Mouse (Mus musculus) midbrain, postnatal 0 days (tissue): ENCODE results near the gene Ren1. TPM values are rescaled to one million over a fixed set of nuclear protein-coding genes. Genes with fewer than 3 reads are reported as not detected.

Experiments used
- ATAC-seq: fragments of 200-750 bp; cut with Nextera tagmentation; 2 replicates; pipeline ENCODE4 v1.8.0; 2017; ENCODE audit warnings: moderate number of reproducible peaks, mild to moderate bottlenecking, moderate TSS enrichment, moderate library complexity; ENCODE audit not compliant: low FRiP score
- DNase-seq: peaks from one replicate; pipeline ENCODE4 v3.0.0-alpha.2; 2015; ENCODE audit warnings: low spot score
- H3K27ac ChIP-seq: fragments of 300-500 bp; sonication (generic); 2 replicates; pipeline ENCODE4 v1.5.1; 2014; ENCODE audit warnings: low read depth, mild to moderate bottlenecking, low read length, mixed read lengths
- H3K27me3 ChIP-seq: fragments of 300-500 bp; sonication (generic); 2 replicates; pipeline ENCODE4 v1.6.1; 2014; ENCODE audit warnings: low read length, control low read depth, mixed read lengths; ENCODE audit not compliant: insufficient read depth
- H3K36me3 ChIP-seq: fragments of 300-500 bp; sonication (generic); 2 replicates; pipeline ENCODE4 v1.6.1; 2014; ENCODE audit warnings: low read length, control low read depth, mixed read lengths; ENCODE audit not compliant: insufficient read depth
- H3K4me1 ChIP-seq: fragments of 300-500 bp; sonication (generic); 2 replicates; pipeline ENCODE4 v1.6.1; 2014; ENCODE audit warnings: mild to moderate bottlenecking, control low read depth, antibody characterized with exemption, low read length, mixed read lengths; ENCODE audit not compliant: insufficient read depth
- H3K4me2 ChIP-seq: fragments of 300-500 bp; sonication (generic); 2 replicates; pipeline ENCODE4 v1.6.1; 2014; ENCODE audit warnings: low read depth, mild to moderate bottlenecking, low read length, mixed read lengths; ENCODE audit not compliant: poor library complexity, severe bottlenecking
- H3K4me3 ChIP-seq: fragments of 300-500 bp; sonication (generic); 2 replicates; pipeline ENCODE4 v1.5.1; 2014; ENCODE audit warnings: low read depth, mild to moderate bottlenecking, low read length, moderate library complexity
- H3K9ac ChIP-seq: fragments of 300-500 bp; sonication (generic); replicated peaks from 2 replicates; pipeline ENCODE4 v1.6.1; 2014; ENCODE audit warnings: mild to moderate bottlenecking, low read length, moderate library complexity, mixed read lengths; ENCODE audit not compliant: poor library complexity, severe bottlenecking
- H3K9me3 ChIP-seq: fragments of 300-500 bp; sonication (generic); 2 replicates; pipeline ENCODE4 v1.6.1; 2016; ENCODE audit warnings: low read length, control low read depth
- CTCF ChIP-seq: IDR thresholded peaks from 2 replicates; pipeline ENCODE4 v1.5.1; 2016; ENCODE audit warnings: antibody characterized with exemption, mild to moderate bottlenecking
- WGBS: fragments of 180-500 bp; shearing (Covaris S2); extraction: QIAGEN DNeasy Blood & Tissue Kit; methylation state at CpG from one replicate; pipeline ENCODE4 v1.1.7; 2014; 5-methylcytosine and 5-hydroxymethylcytosine counted together
- polyA plus RNA-seq: library from polyadenylated mRNA; unstranded; fragments of >200 nt; fragmentation: Nextera tagmentation; extraction: Ambion mirVana; gene quantifications from 2 replicates; pipeline ENCODE4 v1.2.1, GENCODE M21; 2015
- total RNA-seq: library from RNA; depleted of rRNA; stranded (reverse); fragments of >200 nt; gene quantifications from 2 replicates; pipeline ENCODE4 v1.2.3, GENCODE M21; 2014

The Ren1 gene
- total and polyA plus RNA-seq, 2 experiments from 2014 or later, result not detected

DNA sequence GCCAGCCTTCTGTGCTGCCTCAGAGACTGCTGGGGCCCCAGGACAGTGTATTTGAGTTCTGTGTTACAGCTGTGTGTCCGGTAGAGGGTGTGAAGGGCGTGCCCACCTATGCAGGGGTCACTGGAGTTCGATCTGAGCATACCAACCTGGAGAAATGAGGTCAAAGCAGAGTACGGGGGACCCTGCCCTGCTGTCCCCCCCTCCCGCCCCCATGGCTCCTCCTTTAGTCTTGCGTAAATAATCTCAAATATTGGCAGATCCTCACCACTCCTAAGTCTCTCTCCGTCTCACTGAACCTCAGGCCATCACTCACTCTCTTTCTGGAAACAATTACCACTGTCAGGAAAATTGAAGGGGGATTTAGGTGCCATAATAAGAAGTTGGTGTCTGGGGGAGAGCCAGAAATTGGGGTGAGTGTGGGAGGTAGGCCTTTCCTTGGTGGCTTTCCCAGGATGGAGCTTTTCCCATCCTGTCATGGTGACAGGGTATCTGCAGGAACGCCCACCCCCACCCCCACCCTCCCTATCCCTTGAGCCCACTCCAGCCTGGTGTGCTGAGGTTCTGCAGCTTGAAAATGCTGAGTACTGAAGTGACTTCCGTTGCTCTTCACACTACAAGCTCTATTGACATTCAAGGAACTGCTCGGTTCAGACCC is 16.8 kb downstream of the Ren1 start:
- TF ChIP-seq CTCF, result no peak
- no peaks in the 10 kb centered on the region for H3K9me3 ChIP-seq
- no peak overlapping the region for H3K4me3 ChIP-seq
- DNase-seq (no peak), ATAC-seq (no peak)
- 50% methylated on average over 10 of the region's 10 CpGs for WGBS
- H3K9ac ChIP-seq, result no peak overlapping the region
- no peaks in the 10 kb centered on the region for H3K27me3 ChIP-seq
- H3K4me1 ChIP-seq, result 0 out of 2 replicates have a peak, but pooled peaks cover 3% of the 10 kb centered on the region
- H3K36me3 ChIP-seq, result no peaks in the 10 kb centered on the region
- H3K4me2 ChIP-seq, result no peak overlapping the region
- no peak overlapping the region for H3K27ac ChIP-seq

DNA sequence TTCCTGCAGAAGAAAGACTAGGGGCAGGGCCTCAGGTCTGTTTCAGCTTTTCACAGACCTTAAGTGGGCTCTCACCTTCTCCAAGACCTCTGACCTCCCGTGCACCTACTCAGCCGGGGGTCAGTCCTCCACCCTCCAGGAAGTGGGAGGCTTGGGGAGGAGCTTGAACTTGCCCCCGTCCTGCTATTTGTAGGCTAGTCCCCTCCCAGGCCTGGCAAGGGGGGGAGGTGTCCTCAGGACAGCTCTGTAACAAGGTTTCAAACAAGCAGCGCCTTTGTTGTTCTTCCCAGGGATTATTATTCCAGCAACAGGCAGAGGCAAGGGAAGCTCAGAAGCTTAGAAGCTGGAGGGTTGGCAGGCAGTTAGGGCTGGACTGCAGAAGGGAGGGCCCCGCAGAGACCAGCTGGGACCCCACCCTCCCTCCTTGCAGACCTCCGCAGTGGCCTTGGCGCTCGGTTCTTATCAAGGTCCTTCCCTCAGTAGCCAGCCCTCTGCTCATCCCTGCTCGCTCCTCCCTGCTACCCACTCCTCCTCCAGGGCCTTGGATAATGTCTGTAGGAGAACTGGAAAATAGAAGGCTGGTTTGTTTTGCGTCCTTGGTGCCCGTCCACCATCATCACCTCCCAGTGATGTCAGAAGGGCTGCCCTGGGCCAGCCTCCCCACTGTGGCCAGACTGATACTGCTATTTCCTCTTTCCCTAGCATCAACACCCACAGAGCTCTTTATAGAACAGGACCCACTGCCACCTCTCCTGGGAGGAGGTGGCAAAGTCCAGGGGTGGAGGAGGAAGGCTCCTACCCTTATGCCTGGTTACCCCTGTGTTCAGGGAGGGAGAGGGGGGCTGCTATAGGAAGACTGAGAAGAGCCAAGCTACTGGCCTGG is 17.5 kb downstream of the Ren1 start:
- no peaks in the 10 kb centered on the region for H3K27me3 ChIP-seq
- H3K4me2 ChIP-seq, result no peak overlapping the region
- DNase-seq (no peak), ATAC-seq (no peak)
- H3K9ac ChIP-seq, result no peak overlapping the region
- no peak overlapping the region for H3K27ac ChIP-seq
- H3K4me1 ChIP-seq, result 0 out of 2 replicates have a peak, but pooled peaks cover 3% of the 10 kb centered on the region
- 13% methylated on average over 11 of the region's 11 CpGs for WGBS
- H3K4me3 ChIP-seq, result no peak overlapping the region
- H3K9me3 ChIP-seq, result no peaks in the 10 kb centered on the region
- TF ChIP-seq CTCF, result no peak
- H3K36me3 ChIP-seq, result peaks cover 3% of the 10 kb centered on the region; the same call in 1 of the 2 replicates

DNA sequence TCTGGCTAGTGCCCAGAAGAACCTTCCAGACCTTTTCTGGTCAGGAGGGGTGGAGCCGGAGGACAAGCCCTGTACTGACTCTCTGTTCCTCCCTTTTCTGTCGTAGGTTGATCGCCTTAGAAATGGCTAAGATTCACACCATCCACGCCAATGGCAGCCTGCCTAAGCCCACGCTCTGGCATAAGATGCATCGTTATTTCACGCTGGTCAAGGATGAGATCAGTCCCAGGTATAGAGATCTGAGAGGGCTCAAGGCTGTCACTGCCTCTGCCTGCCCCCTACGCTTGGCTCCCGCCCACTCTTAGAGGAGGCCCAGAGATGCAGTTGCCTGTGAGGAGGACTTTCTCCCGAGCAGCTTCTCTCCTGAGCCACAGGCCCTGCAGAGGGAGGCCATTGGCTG is 18.3 kb downstream of the Ren1 start:
- Histone ChIP-seq H3K4me2 (no peak overlapping the region), H3K4me3 (no peak overlapping the region), H3K27ac (no peak overlapping the region), H3K4me1 (0 out of 2 replicates have a peak, but pooled peaks cover 3% of the 10 kb centered on the region), H3K9ac (no peak overlapping the region), H3K9me3 (no peaks in the 10 kb centered on the region), H3K27me3 (no peaks in the 10 kb centered on the region), H3K36me3 (peaks cover 3% of the 10 kb centered on the region; the same call in 1 of the 2 replicates)
- TF ChIP-seq CTCF, result no peak
- WGBS, result 61% methylated on average over 10 of the region's 10 CpGs
- ATAC-seq (no peak), DNase-seq (no peak)

DNA sequence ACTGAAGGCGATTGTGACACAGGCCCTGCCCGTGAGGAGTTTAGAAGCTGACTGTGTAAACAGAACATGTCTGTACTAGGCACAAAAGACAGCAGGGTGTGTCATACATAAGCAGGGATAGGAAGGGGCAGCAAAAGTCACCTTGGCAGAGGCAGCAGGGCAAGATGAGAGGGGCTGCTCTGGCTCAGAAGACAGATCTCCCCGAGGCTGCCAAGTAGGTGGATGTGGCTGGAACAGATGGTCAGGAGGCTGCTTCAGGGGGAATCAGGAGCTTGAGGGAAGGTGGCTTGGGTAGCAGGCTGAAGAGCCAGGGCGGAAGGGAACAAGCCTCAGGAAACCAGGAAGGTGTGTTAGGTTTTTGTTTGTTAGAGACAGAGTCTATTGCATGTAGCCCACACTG is 20.0 kb downstream of the Ren1 start:
- WGBS, result 79% methylated on average over 4 of the region's 4 CpGs
- no peak overlapping the region for H3K4me2 ChIP-seq
- ATAC-seq (no peak), DNase-seq (no peak)
- no peak overlapping the region for H3K9ac ChIP-seq
- no peak for TF ChIP-seq CTCF
- 0 out of 2 replicates have a peak, but pooled peaks cover 3% of the 10 kb centered on the region for H3K4me1 ChIP-seq
- H3K27me3 ChIP-seq, result no peaks in the 10 kb centered on the region
- H3K36me3 ChIP-seq, result peaks cover 6% of the 10 kb centered on the region; the same call in 1 of the 2 replicates
- no peaks in the 10 kb centered on the region for H3K9me3 ChIP-seq
- no peak overlapping the region for H3K27ac ChIP-seq
- no peak overlapping the region for H3K4me3 ChIP-seq

DNA sequence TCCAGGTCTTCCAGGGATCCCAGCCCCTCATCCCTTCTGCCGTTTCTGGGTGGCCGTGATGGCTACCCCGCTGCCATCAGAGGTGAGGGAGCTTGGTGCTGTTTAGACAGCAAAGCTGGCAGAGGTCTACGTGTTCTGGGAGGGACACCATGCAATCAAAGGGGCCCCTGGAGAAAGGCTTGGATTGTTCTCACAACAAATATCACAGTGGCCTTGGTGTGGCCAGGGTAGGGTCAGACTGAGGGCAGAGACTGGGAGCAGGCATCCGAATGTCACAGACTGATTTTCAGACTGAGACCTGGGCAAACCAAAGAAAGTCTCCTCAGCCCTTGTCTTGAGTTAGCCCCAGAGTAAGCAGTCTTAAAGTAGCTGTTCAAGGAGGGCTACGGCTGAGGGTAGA is 21.1 kb downstream of the Ren1 start:
- ATAC-seq, result no peak
- 92% methylated on average over 6 of the region's 6 CpGs for WGBS
- H3K4me1 ChIP-seq, result 0 out of 2 replicates have a peak, but pooled peaks cover 3% of the 10 kb centered on the region

DNA sequence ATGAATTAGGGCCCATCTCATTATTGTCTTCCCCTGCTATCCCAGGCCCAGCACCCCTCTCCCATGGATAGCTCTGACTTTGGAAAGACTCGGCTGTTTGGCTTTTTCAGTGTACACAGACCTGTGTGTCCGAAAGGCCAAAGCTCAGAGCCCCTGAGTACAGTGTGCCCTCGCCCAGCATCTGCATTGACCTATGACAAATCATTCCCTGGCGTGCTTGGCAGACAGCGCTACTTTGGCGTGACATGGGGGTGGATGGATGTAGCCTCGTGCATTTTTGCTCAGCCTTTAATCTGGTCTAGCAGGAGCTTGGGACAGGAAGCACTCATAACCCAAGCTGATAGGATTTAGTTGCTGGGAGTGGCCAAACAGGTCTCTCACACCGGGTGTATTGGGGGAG is 21.8 kb downstream of the Ren1 start:
- TF ChIP-seq CTCF, result no peak
- no peak overlapping the region for H3K4me3 ChIP-seq
- no peak overlapping the region for H3K4me2 ChIP-seq
- peaks cover 11% of the 10 kb centered on the region; the same call in 1 of the 2 replicates for H3K36me3 ChIP-seq
- H3K27ac ChIP-seq, result no peak overlapping the region
- no peak overlapping the region for H3K9ac ChIP-seq
- DNase-seq (no peak), ATAC-seq (no peak)
- 65% methylated on average over 8 of the region's 8 CpGs for WGBS
- H3K4me1 ChIP-seq, result 0 out of 2 replicates have a peak, but pooled peaks cover 3% of the 10 kb centered on the region
- no peaks in the 10 kb centered on the region for H3K27me3 ChIP-seq
- no peaks in the 10 kb centered on the region for H3K9me3 ChIP-seq

More for the DNA sequence above, 21.1 kb downstream of the Ren1 start:
- no peak overlapping the region for H3K4me2 ChIP-seq
- H3K9ac ChIP-seq, result no peak overlapping the region
- H3K27ac ChIP-seq, result no peak overlapping the region
- H3K4me3 ChIP-seq, result no peak overlapping the region
- H3K9me3 ChIP-seq, result no peaks in the 10 kb centered on the region
- no peaks in the 10 kb centered on the region for H3K27me3 ChIP-seq
- H3K36me3 ChIP-seq, result peaks cover 6% of the 10 kb centered on the region; the same call in 1 of the 2 replicates
- DNase-seq, result no peak
- TF ChIP-seq CTCF, result no peak
